Mouse (Mus musculus) neural tube, embryonic 12.5 days (tissue): ENCODE results near the gene Srrm3. TPM values are rescaled to one million over a fixed set of nuclear protein-coding genes. Genes with fewer than 3 reads are reported as not detected.
A peak's percentile ranks its signal among the peaks of the same experiment; 100 is the strongest.

ENCODE experiments used
- ATAC-seq: fragments of 200-750 bp; cut with Nextera tagmentation; 2 replicates; pipeline ENCODE4 v1.8.0; 2017; ENCODE audit warnings: low read depth, mild to moderate bottlenecking, moderate TSS enrichment, moderate library complexity; ENCODE audit not compliant: low FRiP score
- H3K27ac ChIP-seq: fragments of 300-500 bp; sonication (generic); 2 replicates; pipeline ENCODE4 v1.5.1; 2016
- H3K27me3 ChIP-seq: fragments of 300-500 bp; sonication (generic); replicated peaks from 2 replicates; pipeline ENCODE4 v1.6.1; 2016; ENCODE audit warnings: mild to moderate bottlenecking
- H3K36me3 ChIP-seq: fragments of 300-500 bp; sonication (generic); 2 replicates; pipeline ENCODE4 v1.6.1; 2016; ENCODE audit warnings: mild to moderate bottlenecking
- H3K4me1 ChIP-seq: fragments of 300-500 bp; sonication (generic); 2 replicates; pipeline ENCODE4 v1.6.1; 2016
- H3K4me2 ChIP-seq: fragments of 300-500 bp; sonication (generic); replicated peaks from 2 replicates; pipeline ENCODE4 v1.6.1; 2016; ENCODE audit warnings: mild to moderate bottlenecking
- H3K4me3 ChIP-seq: fragments of 300-500 bp; sonication (generic); 2 replicates; pipeline ENCODE4 v1.5.1; 2016
- H3K9ac ChIP-seq: fragments of 300-500 bp; sonication (generic); 2 replicates; pipeline ENCODE4 v1.6.1; 2016; ENCODE audit warnings: mild to moderate bottlenecking
- H3K9me3 ChIP-seq: fragments of 300-500 bp; sonication (generic); 2 replicates; pipeline ENCODE4 v1.6.1; 2016; ENCODE audit warnings: mild to moderate bottlenecking
- WGBS: fragments of 180-500 bp; shearing (Covaris S2); methylation state at CpG from one replicate; pipeline ENCODE4 v1.1.7; 2016; 5-methylcytosine and 5-hydroxymethylcytosine counted together
- polyA plus RNA-seq: library from polyadenylated mRNA; unstranded; fragments of >200 nt; fragmentation: Nextera tagmentation; extraction: Ambion mirVana; gene quantifications from 2 replicates; pipeline ENCODE4 v1.2.1, GENCODE M21; 2016

Gene Srrm3
- polyA plus RNA-seq, 1 experiment from 2014 or later, result 71.4 TPM

DNA sequence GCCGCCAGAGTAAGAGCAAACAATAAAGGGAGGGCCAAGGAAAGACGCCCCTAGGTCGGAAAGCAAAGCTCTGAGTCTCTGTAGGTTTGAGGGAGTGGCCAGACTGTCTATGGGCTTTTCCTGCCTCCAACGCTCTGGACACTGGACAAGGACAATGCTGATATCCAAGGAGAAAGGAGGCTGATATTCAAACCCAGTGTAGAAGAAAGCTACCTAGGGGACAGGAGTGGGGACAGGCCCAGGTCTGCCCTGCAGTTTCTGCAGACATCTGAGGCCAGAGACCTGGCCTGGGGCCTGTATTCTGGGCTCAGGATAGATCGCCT is 11.9 kb upstream of the Srrm3 start:
- H3K4me1 ChIP-seq, result peaks cover 12% of the 10 kb centered on the region
- H3K36me3 ChIP-seq, result peaks cover 23% of the 10 kb centered on the region
- H3K9ac ChIP-seq, result no peak overlapping the region
- WGBS, result 8% methylated on average over 5 of the region's 5 CpGs
- H3K4me2 ChIP-seq, result peak overlapping the region; percentile 42
- no peaks in the 10 kb centered on the region for H3K9me3 ChIP-seq
- no peak overlapping the region for H3K4me3 ChIP-seq
- H3K27ac ChIP-seq, result peak overlapping the region; percentile 32; the same call in 1 of the 2 replicates
- H3K27me3 ChIP-seq, result 0 out of 2 replicates have a peak, but pooled peaks cover 3% of the 10 kb centered on the region
- peak; percentile 56 for ATAC-seq

- ATAC-seq, result no peak
- 37% methylated on average over 4 of the region's 4 CpGs for WGBS
- Histone ChIP-seq H3K9ac (no peak overlapping the region), H3K4me1 (peaks cover 28% of the 10 kb centered on the region), H3K27me3 (0 out of 2 replicates have a peak, but pooled peaks cover 3% of the 10 kb centered on the region), H3K4me2 (no peak overlapping the region), H3K27ac (no peak overlapping the region), H3K9me3 (no peaks in the 10 kb centered on the region), H3K4me3 (no peak overlapping the region), H3K36me3 (no peaks in the 10 kb centered on the region)
These were observed 6.9 kb upstream of the Srrm3 start for GRCm38 (mm10) chr5:135799746-135800145.

- no peaks in the 10 kb centered on the region for H3K36me3 ChIP-seq
- H3K27me3 ChIP-seq, result 0 out of 2 replicates have a peak, but pooled peaks cover 3% of the 10 kb centered on the region
- no peak overlapping the region for H3K4me3 ChIP-seq
- WGBS, result under 1% methylated on average over 6 of the region's 6 CpGs
- no peaks in the 10 kb centered on the region for H3K9me3 ChIP-seq
- ATAC-seq, result peak; percentile 73
- H3K4me1 ChIP-seq, result peaks cover 23% of the 10 kb centered on the region
- peak overlapping the region; percentile 62 for H3K27ac ChIP-seq
- 0 out of 2 replicates have a peak overlapping the region, but pooled peaks have one; percentile 33 for H3K9ac ChIP-seq
- H3K4me2 ChIP-seq, result no peak overlapping the region; the same call in 1 of the 2 replicates
These were observed 5.8 kb upstream of the Srrm3 start for GRCm38 (mm10) chr5:135800927-135801326.

GRCm38 (mm10) chr5:135802641-135803040 is 4.0 kb upstream of the Srrm3 start:
- H3K4me1 ChIP-seq, result peaks cover 31% of the 10 kb centered on the region
- no peak overlapping the region for H3K4me2 ChIP-seq
- no peaks in the 10 kb centered on the region for H3K36me3 ChIP-seq
- no peaks in the 10 kb centered on the region for H3K9me3 ChIP-seq
- H3K4me3 ChIP-seq, result no peak overlapping the region
- 94% methylated on average over 8 of the region's 8 CpGs for WGBS
- no peaks in the 10 kb centered on the region for H3K27me3 ChIP-seq
- no peak overlapping the region for H3K27ac ChIP-seq
- no peak overlapping the region for H3K9ac ChIP-seq
- no peak for ATAC-seq

DNA sequence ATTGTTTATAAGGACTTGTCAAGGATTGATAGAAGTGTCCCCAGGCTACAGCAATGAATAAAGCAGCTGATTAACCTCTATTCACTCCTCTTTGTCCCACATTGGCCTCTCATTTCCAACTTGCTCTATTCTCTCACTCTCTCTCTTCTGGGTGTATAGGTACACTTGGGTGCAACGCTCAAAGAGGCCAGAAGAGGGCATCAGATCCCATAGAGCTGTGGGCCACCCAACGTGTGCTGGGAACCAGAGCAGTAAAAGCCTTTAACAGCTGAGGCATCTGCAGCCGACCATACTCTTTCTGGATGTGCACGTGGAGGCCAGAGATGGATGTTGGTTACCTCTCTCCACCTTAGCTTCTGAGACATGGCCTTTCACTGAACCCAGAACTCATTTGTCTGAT is 3.6 kb upstream of the Srrm3 start:
- peaks cover 35% of the 10 kb centered on the region for H3K4me1 ChIP-seq
- 61% methylated on average over 4 of the region's 4 CpGs for WGBS

DNA sequence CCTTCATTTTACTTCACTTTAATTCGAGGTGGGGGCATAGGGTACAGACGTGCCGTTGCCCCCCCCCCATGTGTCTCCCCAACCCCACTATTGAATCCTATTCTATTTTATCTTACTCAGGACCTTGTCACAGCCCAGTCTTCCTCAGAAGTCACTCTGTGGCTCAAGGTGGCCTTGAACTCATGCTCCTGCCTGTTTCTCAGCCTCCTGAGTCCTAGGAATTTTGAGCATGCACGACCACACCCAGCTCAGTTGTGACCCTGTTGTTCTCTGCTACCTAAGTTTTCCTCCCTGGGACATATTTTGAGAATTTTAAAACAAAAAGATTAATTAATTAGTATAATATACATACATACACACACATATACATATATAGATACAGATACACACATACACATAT is 3.0 kb upstream of the Srrm3 start:
- Histone ChIP-seq H3K4me1 (peaks cover 38% of the 10 kb centered on the region), H3K27me3 (no peaks in the 10 kb centered on the region), H3K36me3 (no peaks in the 10 kb centered on the region), H3K9ac (no peak overlapping the region), H3K4me2 (no peak overlapping the region), H3K9me3 (no peaks in the 10 kb centered on the region), H3K4me3 (no peak overlapping the region), H3K27ac (no peak overlapping the region)
- ATAC-seq, result no peak
- 77% methylated on average over 4 of the region's 4 CpGs for WGBS

More for the DNA sequence above, 3.6 kb upstream of the Srrm3 start:
- Histone ChIP-seq H3K36me3 (no peaks in the 10 kb centered on the region), H3K4me2 (no peak overlapping the region), H3K27me3 (no peaks in the 10 kb centered on the region), H3K4me3 (no peak overlapping the region), H3K9ac (no peak overlapping the region), H3K9me3 (no peaks in the 10 kb centered on the region), H3K27ac (no peak overlapping the region)
- no peak for ATAC-seq

- H3K4me2 ChIP-seq, result peak overlapping the region; percentile 27; the same call in 1 of the 2 replicates
- H3K27ac ChIP-seq, result no peak overlapping the region
- WGBS, result 57% methylated on average over 2 of the region's 2 CpGs
- H3K9me3 ChIP-seq, result no peaks in the 10 kb centered on the region
- no peak for ATAC-seq
- H3K36me3 ChIP-seq, result peaks cover 2% of the 10 kb centered on the region; the same call in 1 of the 2 replicates
- no peak overlapping the region for H3K4me3 ChIP-seq
- no peak overlapping the region for H3K9ac ChIP-seq
- H3K4me1 ChIP-seq, result peaks cover 38% of the 10 kb centered on the region
- H3K27me3 ChIP-seq, result no peaks in the 10 kb centered on the region
These were observed 2.0 kb upstream of the Srrm3 start for GRCm38 (mm10) chr5:135804735-135805134.

DNA sequence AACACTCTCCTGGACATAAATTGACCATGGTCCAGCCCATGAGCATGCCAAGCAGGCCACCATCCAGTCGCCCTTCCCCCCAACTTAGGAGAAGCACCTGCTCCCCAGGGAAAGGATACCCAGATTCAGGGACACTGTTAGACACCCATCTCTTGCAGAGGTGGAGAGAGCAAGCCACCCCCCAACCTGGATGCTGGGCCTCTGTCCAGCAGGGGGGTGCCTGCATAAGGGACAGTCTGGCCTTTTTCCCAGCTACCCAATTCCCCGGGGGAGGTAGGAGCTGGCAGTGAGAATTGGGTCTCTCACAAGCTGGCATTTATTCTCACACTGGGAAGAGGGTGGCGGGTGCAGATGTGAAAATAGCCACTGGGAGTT is 560 bp downstream of the Srrm3 start:
- ATAC-seq, result peak; percentile 29; the same call in 1 of the 2 replicates
- Histone ChIP-seq H3K9me3 (no peaks in the 10 kb centered on the region), H3K36me3 (peaks cover 2% of the 10 kb centered on the region; the same call in 1 of the 2 replicates), H3K4me3 (peak overlapping the region; percentile 49), H3K9ac (peak overlapping the region; percentile 69), H3K4me1 (peaks cover 19% of the 10 kb centered on the region), H3K4me2 (peak overlapping the region; percentile 72), H3K27me3 (no peaks in the 10 kb centered on the region), H3K27ac (no peak overlapping the region)
- 54% methylated on average over 3 of the region's 3 CpGs for WGBS

- Histone ChIP-seq H3K27me3 (no peaks in the 10 kb centered on the region), H3K36me3 (peaks cover 2% of the 10 kb centered on the region; the same call in 1 of the 2 replicates), H3K9me3 (no peaks in the 10 kb centered on the region), H3K4me2 (no peak overlapping the region), H3K27ac (no peak overlapping the region), H3K4me1 (peaks cover 5% of the 10 kb centered on the region; the same call in 1 of the 2 replicates), H3K9ac (no peak overlapping the region), H3K4me3 (no peak overlapping the region)
- ATAC-seq, result no peak
- 69% methylated on average over 5 of the region's 5 CpGs for WGBS
These were observed 6.3 kb downstream of the Srrm3 start for GRCm38 (mm10) chr5:135812991-135813390.

- Histone ChIP-seq H3K4me3 (no peak overlapping the region), H3K4me1 (peaks cover 12% of the 10 kb centered on the region), H3K27me3 (no peaks in the 10 kb centered on the region), H3K4me2 (no peak overlapping the region), H3K9ac (no peak overlapping the region), H3K9me3 (no peaks in the 10 kb centered on the region), H3K27ac (no peak overlapping the region), H3K36me3 (no peaks in the 10 kb centered on the region)
- WGBS, result 46% methylated on average over 7 of the region's 7 CpGs
- no peak for ATAC-seq
These were observed 11.8 kb downstream of the Srrm3 start for GRCm38 (mm10) chr5:135818491-135818890.

DNA sequence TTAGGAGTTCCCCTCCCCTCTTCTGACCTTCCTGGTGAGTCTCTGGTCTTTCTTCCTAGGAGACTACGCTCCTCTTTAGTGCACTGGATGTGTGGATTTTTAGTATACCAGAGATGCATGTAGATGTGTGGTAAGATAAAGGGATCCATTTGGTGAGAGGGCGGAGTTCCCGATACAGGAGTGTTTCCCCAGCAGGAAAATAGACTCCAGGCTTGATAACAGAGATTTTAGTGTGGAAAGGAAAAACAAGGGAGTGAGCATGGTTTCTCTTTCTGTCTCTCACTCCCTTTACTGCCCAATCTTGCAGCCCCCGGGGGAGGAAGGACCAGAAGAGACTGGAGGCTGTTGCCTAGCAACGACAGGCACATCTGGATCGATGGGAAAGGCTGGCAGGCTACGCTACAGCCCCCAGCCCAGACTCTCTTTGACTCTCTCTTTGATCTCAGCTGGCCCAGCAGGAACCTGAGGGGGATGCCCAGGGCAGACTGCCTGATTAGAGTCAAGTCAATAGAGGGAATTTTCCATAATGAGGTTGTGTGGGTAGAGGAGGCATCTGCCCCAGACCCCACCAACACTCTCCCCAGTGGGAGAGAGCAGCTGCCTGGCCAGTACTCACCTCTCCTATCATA is 15.7 kb downstream of the Srrm3 start:
- Histone ChIP-seq H3K27me3 (no peaks in the 10 kb centered on the region), H3K4me3 (no peak overlapping the region), H3K36me3 (peaks cover 4% of the 10 kb centered on the region; the same call in 1 of the 2 replicates), H3K9ac (0 out of 2 replicates have a peak overlapping the region, but pooled peaks have one; percentile 9), H3K9me3 (no peaks in the 10 kb centered on the region), H3K27ac (peak overlapping the region; percentile 13), H3K4me1 (peaks cover 32% of the 10 kb centered on the region), H3K4me2 (peak overlapping the region; percentile 40)
- WGBS, result 14% methylated on average over 7 of the region's 7 CpGs
- ATAC-seq, result peak; percentile 84

DNA sequence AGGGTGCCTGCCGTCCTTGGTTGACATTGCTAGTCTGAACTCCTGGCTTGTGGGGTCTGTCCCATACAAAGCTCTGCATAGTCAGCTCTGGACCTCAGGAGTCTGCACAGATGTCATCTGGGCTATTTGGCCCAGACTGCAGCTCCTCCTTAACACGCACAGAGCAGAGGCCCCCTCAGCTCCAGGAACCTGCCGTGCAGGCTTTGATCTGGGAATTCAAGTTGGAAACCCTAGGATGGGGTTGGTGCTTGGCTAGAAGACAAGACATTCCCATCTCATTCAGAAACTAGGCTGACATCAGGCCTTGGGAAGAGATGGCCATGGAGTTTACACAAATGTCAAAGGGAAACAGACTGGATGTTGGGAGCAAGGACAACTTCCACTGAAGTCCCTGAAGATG is 17.8 kb downstream of the Srrm3 start:
- no peak overlapping the region for H3K27ac ChIP-seq
- H3K4me2 ChIP-seq, result no peak overlapping the region
- peaks cover 4% of the 10 kb centered on the region; the same call in 1 of the 2 replicates for H3K36me3 ChIP-seq
- no peak overlapping the region for H3K4me3 ChIP-seq
- no peak overlapping the region for H3K9ac ChIP-seq
- peaks cover 32% of the 10 kb centered on the region for H3K4me1 ChIP-seq
- H3K9me3 ChIP-seq, result no peaks in the 10 kb centered on the region
- WGBS, result 49% methylated on average over 3 of the region's 3 CpGs
- no peak for ATAC-seq
- H3K27me3 ChIP-seq, result no peaks in the 10 kb centered on the region

- H3K36me3 ChIP-seq, result peaks cover 4% of the 10 kb centered on the region; the same call in 1 of the 2 replicates
- no peaks in the 10 kb centered on the region for H3K9me3 ChIP-seq
- H3K4me2 ChIP-seq, result no peak overlapping the region
- no peak overlapping the region for H3K9ac ChIP-seq
- H3K4me3 ChIP-seq, result no peak overlapping the region
- peaks cover 32% of the 10 kb centered on the region for H3K4me1 ChIP-seq
- peak overlapping the region; percentile 43; the same call in 1 of the 2 replicates for H3K27ac ChIP-seq
- ATAC-seq, result no peak
- no peaks in the 10 kb centered on the region for H3K27me3 ChIP-seq
- 46% methylated on average over 6 of the region's 6 CpGs for WGBS
These were observed 19.5 kb downstream of the Srrm3 start for GRCm38 (mm10) chr5:135826225-135826624.
